ENCODE assay signal across 10 mouse cellular contexts in the genomic region with DNA sequence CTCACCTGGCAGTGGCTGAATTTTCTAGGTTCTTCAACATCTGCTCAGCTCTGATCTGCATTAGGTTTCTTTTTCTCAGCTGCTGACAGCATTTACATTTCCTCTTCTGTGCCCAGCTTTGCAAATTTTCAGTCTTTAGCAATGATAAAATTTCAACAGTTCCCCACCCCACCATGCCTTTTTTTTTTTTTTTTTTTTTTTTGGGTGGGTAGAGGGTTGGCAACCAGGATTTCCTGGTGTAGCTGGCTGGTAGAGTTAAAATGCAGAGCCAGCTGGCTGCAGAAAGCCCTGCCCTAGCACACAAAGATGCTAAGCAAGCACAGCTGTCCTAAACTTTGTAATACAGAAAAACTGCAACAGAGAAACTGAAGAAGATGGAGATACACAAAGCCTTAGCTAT. TPM values are rescaled to one million over a fixed set of nuclear protein-coding genes. Genes with fewer than 3 reads are reported as not detected.
"Had no signal": no experiment of that assay in that cellular context is flagged by ENCODE, and none has a peak within 500 bp of the region (broad histone marks: within the 10 kb centered on the region; RNA-seq: fewer than 3 reads in every experiment).

A gene (minus strand): TSS at position 110 of the 400 bp plus-strand sequence.

RNA-seq across cellular contexts. Expression of the gene that starts here (rescaled TPM):
- total RNA-seq: midbrain, postnatal 0 days had no signal
- polyA plus RNA-seq: lung, embryonic 14.5 days; lung, embryonic 16.5 days; midbrain, embryonic 11.5 days; midbrain, embryonic 13.5 days; midbrain, embryonic 15.5 days; midbrain, postnatal 0 days; myocyte; neural tube, embryonic 11.5 days; neural tube, embryonic 15.5 days; stomach, postnatal 0 days had no signal
